Mouse (Mus musculus): ENCODE measurements around the gene F2.
A peak's percentile ranks its signal among the peaks of the same experiment; 100 is the strongest.

The F2 gene

DNA sequence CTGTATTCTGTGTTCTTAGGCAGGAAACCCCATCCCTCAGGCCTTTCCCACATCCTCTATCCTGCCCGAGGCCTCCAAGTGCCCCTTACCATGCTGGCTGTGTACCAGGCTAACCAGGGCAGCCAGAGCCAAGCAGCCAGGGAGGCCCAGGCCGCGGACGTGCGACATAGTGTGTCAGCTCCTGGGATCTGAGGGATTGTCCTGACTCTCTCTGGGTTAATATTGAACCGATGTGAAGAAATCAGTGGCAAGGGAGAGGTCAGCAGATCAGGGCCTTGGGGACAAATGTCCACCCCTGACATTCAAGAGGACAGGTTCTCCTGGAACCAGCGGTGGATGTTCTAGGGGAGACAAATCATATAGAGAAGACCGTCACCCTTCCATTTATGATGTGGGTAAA, at the start of gene F2:
F2 (minus strand) TSS at position 186 of the 400 bp plus-strand sequence.
- DNase-seq (ENCODE audit: low spot score): no peak

DNA sequence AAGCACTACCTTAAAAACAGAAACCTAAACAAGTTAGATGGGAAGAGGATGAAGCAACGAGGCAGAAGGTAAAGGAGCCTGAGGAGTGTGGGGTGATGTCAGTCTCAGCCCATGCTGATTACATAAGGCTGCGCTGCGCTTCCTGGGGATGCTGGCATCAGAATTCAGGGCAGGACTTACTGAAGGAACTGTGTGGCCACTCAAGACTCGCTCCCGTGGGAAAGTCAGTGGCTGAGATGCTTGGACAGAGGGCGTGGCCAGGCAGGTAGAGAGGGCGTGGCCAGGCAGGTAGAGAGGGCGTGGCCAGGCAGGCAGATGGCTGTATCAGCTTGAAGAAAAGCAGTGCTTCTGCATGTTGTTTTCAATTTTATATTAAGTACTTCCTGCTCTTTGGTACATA, 47.7 kb upstream of the F2 start:
- DNase-seq (ENCODE audit: low spot score): no peak

DNA sequence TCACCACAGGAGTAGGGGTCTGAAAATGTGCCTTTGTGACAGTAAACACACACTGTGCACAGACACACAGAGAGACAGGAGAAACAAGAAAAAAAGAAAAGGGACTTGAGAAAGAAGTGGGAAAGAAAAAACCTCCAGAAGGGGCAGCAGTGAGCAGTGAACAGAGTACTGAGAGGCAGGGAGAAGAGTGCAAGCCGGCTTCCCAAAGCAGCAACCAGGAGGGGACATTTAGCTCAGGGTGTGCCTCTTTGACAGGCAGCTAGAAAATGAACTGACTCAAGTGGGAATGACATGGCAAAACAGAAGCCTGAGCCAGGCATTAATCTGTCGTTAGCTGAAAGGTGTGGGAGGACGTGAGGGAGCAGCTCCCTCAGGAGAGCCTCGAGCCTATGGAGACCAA, 46.6 kb upstream of the F2 start:
- DNase-seq (ENCODE audit: low spot score): no peak

DNA sequence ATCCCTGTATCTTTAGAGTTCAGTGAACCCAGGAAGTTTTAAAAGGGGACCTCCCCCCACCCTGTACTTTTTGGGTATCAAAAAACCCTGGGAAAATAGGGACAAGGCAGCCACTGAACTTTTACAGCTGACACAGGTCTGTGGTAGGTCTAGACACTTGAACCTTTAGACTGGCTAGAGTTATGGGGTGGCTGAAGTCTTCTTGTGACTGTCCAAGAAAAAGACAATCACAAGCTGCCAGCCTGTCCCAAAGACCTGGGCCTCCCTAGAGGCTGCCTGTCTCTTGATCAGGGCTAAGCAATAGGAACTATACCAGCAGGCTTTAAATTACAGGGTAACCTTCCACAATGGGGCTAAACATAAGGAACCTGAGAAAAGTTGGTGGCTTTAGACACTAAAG, 40.7 kb upstream of the F2 start:
- DNase-seq (ENCODE audit: low spot score): no peak

DNA sequence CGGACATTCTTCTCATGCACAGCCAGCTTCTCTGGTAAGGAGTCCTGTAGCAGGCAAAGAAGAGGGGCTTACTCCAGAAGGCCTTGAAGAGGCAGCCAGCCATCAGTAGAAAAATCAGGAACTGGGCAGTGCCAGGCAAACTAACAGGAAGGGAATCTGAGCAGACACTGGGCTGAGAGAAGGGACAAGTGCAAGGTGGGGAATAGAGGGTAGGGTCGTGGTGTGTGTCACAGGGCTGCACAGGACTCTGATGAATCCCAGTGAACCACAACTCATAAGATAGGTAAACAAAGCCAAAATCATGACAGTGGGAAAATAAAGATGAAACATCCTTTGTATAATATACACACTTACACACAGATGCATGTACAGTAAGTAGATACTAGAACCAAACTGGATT, 40.2 kb upstream of the F2 start:
- no peak for DNase-seq (ENCODE audit: low spot score)

DNA sequence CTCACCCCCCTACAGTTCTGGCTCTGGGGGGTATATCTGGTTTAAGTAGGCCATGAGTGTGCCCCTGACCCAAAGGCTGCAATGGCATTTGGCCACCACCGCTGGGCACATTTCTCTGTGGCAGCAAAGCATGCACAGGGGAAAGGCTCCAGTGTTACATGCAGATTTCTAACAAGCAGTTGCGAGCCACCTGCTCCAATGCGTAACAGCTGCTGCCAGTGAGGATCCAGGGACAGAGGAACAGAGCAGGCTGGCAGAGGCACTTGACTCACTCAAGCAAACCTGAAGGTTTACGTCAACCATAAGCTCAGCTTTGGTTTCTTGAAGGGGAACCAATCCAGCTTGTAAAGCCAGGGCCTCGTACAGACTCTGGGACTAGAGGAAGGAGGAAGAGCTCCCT, 38.7 kb upstream of the F2 start:
- no peak for DNase-seq (ENCODE audit: low spot score)

DNA sequence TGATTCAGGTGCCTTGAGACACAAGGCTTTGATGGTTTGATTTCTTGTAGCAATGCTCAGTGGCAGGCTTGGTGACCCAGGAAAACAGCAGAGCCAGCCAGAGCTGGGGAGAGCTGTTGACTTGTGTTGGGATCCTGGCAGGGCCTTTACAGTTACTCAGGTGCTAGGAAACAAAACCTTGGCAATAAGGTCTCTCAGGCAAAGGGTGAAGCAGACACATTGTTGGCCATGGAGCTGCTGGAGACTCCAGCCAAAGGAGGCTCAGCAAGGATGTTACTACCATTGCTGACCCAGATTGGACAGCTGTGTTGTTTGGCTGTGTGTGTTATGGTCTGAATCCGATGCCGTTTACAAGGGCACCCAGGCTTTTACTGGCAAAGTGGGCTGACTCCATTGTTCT, 37.4 kb upstream of the F2 start:
- no peak for DNase-seq (ENCODE audit: low spot score)

DNA sequence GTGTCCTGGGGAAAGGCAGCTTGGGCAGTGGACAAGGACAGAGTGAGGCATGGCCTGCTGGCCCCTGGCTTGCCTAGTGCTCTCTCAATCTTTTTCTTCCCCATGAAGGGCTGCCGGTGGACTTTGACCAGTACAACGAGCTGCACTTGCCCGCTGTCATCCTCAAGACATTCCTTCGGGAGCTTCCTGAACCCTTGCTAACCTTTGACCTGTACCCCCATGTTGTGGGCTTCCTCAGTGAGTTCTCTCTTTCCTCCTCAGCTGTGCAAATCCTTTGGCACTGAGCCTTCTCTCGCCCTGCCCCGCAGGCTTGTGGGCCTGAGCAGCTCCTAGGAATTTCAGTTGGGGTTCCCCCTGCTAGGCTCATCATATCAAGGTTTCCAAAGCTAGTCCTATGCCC, 33.8 kb upstream of the F2 start:
- no peak for DNase-seq (ENCODE audit: low spot score)

DNA sequence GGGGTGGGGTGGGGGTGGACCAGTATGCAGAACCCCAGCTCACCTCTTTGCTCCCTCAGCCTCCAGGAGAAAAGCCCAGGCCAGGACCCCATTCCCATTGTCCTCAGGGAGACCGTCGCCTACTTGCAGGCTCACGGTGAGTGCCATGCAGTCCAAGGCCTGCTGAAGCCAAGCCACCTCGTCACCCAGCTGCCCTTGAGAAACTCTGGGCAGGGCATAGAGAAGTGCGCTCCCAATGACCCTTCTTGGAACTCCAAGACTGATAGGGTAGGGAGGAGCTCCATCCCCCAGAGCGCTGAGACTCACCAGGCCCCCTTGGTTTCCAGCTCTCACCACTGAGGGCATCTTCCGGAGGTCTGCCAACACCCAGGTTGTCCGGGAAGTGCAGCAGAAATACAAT, 33.1 kb upstream of the F2 start:
- DNase-seq (ENCODE audit: low spot score): no peak

DNA sequence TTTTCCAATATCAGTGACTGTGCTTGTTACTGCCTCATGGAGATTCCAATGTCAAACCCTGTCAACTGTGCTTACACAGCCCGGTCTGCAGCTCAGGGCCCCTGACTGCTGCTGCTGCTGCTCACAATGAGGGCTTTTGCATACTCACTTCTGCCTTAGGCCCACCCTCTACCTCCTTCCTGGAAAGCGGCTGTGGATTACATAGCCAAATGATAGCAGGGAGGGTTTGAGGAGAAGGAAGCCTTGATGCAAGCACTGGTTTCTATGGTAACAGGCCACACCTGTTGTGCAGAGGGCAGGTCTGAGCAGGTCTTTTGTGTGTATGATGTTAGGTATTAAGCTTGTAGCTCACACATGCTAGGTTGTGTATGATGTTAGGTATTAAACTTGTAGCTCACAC, 31.5 kb upstream of the F2 start:
- no peak for DNase-seq (ENCODE audit: low spot score)

DNA sequence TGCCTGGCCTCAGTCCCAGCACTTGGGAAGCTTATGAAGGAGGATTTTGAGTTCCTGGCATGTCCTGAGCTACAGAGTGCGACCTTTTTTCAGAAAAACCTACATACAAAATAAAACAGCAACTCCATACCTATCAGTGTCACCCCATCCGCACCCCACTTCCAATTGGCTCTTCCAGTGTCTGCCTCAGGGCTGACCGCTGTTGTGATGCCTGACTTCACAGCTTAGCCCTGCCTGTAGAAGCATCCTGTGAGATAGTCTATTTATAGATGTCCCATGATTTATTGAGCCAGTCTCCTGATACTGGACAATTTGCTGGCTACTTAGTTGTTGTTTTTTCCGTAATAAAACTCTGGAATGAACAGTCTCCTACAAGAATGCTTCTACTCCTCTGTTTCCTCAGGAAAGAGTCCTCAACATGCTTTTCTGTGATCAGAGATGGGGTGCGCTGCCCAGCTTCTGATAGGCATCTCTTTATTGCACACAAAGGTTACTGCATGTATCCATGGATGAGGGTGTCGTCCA, 30.2 kb upstream of the F2 start:
- DNase-seq (ENCODE audit: low spot score): no peak

DNA sequence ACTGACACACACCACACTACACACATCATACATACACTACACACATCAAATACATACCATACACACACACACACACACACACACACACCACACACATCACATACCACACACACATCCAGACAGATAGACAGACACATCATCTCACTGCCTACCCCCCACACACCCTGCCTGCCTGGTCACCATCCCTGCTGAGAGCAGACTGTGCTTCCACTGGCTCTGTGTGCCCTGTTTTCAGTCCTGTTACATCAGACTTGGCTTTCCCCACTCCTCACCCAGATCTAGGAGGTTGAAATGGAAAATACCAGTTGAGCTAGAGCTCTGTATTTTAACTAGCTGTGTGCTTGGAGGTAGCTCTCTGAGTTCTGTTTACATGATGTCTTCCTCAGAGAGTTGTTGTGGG, 28.6 kb upstream of the F2 start:
- no peak for DNase-seq (ENCODE audit: low spot score)

DNA sequence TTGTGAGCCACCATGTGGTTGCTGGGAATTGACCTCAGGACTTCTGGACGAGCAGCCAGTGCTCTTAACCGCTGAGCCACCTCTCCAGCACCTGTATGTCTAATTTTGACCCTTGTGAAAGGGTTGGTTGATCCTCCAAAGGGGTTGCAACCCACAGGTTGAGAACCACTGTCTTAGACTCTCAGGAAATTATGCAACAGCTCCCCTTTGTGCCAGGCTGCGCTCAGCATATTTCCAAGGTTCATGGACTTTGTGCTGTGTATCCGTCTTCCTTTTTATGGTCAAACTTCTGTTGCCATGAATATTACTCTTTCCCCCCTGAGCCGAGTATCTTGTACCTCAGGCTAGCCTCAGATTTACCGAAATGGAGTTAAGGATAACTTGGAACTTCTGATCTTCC, 24.8 kb upstream of the F2 start:
- DNase-seq (ENCODE audit: low spot score): no peak

DNA sequence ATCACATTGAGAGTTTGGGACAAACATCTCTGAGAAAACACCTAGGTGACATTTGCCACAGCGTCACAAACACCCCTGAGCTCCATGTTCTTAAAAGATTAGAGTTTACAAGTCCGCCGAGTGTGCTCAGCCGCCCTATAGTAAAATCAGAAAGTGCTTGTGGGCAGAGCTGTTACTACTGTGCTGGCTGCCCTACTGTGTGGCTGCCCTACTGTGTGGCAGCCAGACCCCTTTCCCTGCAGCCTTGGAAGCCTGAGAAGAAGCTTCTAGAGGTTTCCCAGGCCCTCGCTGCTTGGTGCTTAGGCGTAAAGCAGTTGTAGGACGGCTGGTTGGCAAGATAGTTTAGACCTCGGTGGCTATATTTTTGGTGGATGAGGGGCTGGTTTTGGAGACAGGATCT, 23.4 kb upstream of the F2 start:
- no peak for DNase-seq (ENCODE audit: low spot score)

DNA sequence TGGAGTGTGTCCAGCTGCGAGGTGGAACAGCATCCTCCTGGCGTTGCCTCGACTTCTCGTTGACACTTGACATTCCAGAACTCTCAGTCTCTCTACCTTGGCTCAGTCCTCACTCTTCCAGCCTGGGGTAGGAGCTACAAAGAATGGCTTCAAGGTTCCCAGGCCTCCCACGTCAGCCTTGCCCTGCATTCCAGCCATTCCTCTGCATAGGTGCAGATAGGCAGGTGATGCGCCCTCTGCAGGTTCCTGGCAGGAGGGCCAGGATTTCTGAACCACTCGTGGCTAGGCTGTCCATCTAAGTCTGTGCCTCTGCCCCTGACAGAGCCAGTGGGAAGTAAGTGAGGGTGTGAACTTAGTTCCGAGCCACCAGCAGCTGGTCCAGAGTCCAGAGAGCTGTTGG, 20.6 kb upstream of the F2 start:
- DNase-seq (ENCODE audit: low spot score): no peak

DNA sequence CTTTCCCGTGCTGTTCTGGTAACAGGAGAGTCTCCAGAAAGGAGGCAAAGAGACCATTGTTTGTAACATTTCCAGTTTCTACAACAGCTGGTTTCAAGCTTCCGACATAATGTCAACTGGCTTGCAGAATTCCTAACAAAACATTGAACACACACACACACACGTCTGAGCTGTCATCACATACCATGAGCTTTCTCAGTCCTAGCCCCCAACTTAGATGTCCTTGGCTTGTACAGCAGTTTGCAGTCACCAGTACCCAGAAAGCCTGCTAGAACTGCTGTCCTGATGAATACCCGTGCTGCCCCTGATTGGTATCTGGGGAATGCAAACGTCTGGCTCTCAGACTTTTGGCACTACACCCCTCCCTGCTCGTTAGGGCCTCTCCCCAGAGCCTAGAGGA, 19.6 kb upstream of the F2 start:
- no peak for DNase-seq (ENCODE audit: low spot score)

DNA sequence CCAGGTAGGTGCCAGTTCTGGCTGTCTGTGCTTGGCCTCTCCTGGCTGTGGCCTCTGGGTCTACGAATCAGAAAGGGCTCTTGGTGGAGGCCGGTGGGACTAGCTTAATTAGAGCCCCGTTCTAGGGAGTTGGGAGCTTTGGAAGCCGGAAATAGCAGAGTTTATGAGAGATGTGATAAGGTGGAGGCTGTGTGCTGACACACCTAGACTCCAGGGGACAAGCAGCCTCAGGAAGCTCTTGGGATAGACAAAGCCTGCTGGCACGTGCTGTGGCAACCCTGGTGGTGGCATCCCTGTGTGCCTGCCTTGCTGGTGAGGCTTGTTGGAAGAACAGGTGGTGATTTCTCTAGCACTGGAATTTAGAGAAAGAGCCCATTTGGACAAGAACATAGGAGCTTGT, 19.2 kb upstream of the F2 start:
- no peak for DNase-seq (ENCODE audit: low spot score)

DNA sequence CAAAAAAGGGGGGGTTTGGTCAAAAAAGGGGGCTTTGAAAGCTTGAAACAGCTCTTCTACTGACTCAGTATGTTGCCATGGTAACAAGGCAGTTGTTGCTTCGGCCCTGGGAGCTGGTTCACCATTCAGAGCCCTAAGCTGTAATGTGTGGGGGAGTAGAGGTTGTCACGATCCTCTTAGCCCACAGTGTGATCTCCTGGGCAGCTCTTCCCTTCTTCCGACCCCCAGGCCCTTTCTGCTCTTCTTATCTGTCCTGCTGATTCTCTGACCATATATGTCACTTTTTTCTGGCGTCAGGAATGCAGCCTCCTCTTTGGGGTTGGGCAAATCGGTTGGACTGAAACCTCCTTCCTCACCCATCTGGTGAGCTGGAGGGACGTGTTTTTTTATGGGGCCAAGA, 16.6 kb upstream of the F2 start:
- no peak for DNase-seq (ENCODE audit: low spot score)

DNA sequence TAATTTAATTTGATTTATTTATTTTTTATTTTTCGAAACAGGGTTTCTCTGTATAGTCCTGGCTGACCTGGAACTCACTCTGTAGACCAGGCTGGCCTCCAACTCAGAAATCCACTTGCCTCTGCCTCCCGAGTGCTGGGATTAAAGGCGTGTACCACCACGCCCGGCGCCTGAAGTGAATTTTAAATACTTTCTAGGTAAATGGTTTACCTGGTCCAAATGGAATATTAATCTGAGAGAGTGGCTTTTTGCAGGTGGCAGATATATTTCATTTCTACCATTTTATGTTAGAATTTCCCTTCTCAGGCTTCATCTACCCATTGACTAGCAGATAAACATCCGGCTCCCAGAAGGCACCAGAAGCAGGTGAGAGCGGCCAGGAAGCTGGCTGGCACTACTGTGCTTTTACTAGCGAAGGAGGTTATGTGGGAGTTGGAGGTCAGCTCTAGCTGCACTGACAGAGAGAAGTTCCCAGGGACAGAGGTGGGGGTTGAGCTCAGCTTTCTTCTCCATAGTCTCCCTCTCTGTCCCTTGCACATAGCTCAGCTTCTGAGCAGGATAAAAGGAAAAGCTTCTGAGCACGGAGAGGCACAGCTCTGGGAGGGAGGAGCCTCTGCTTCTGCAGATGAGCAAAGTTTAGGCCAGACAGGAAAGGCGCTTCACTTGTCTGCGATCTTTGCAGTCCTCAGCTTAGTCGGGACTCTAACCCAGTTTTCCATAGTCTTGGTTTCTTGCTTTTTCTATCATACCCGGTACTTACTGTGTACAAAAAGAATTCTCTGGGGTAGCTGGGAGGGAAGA, 15.4 kb upstream of the F2 start:
- DNase-seq (ENCODE audit: low spot score): peak; percentile 51

DNA sequence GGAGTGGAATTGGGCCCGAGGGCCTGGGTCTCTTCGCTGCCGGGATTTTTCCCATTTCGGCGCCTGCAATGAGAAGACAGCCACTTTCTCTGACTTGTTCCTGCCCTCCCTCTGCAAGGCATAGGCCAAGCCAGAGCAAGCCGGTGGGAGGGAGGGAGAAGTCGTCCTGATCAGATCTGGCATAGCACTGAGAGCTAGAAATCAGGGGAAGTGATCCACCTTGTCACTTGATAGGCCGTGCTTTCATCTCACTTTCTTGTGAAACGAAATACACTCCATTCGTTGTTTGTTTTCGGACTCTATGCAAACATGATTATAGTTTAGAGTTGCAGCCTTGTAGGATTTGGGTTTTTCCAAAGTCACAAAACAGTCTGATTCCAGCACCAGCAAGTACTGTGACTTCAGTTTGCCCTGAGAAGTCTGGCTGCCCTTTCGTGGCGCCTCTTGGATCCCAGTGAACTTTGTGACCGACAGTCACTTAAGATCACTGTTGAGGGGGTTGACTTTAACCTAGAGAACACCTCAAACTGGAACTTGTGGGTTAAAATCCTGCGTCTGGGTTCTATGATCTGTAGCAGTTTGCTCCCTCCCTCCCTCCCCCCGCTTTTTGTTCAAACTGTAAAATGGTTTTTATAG, 14.3 kb upstream of the F2 start:
- no peak for DNase-seq (ENCODE audit: low spot score)

DNA sequence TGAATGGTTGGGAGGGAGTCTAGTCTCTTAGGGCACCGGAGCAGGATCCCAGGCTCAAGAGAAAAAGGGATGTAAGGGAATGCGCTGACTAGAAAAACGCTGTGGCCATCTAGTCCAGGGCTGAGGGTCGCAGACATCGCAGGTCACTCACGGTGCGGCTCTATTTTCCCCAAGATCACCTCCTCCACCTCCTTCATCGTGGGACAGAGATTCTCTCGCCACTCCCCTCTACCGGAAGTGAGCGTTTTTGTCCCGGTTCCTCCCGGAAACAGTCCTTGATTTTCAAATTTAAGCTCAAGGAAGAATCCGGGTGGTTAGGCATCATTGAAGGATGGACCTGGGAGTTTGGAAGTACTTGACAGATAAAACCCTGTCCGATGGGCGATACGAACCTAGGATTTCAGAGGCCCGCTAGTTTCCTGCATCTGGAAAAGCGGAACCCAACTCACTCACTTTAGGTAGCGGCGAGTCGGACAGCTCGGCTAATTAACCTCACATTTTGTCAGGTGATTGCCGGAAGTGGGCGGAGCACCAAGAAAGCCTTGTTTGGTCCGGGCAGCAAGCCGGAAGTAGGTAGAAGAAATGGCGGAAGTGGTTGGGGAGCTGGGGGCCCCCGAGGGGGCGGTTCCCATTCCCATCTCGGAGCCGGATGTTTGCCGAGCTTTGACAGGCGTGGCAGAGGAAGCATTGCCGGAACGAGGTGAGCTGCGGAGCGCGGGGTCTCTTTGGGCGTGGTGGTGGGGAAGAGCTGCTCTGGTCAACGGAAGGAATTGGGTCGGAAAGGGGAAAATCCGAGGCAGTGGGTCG, 13.5 kb upstream of the F2 start, which contains the start of the genes Zfp408 and Arhgap1:
Zfp408 (minus strand) TSS at position 239 of the 807 bp plus-strand sequence.
Arhgap1 (plus strand) TSS at position 308 of the 807 bp plus-strand sequence.
- peak; percentile 97 for DNase-seq (ENCODE audit: low spot score)

DNA sequence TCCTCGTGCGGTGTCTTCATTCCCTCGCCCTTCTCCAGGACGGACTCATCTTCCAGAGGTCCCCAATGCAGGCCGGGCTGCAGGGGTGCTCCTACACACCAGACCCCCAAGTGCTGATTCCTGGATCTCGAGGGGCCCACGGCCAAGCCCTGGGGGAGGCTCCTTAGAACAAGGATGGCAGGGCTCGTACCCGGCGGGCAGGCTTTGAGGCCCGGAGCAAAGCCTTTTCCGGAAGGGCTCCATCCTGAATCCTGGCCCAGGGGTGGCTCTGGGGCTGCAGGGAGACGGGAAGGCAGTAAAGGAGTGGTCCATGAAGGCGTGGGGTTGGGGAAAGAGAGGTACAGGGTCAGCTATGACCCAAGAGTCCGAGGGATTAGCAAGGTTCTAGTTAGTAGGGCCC, 12.9 kb upstream of the F2 start:
- DNase-seq (ENCODE audit: low spot score): no peak

DNA sequence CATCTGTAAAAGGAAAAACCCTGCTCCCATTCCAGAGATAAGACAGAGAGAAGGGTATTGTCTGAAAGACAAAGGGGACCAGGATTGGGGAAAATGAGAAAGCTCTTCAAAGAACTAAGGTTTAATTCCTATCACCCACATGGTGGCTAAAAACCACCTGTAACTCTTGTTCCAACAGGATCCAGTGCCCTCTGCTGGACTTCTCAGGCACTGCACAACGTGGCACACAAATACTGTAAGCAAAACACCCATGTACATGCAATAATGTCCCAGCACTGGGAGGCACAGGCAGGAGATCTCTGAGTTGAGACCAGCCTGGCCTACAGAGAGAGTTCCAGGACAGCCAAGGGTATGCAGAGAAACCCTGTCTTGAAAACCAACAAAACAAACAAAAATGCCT, 10.5 kb upstream of the F2 start:
- DNase-seq (ENCODE audit: low spot score): peak; percentile 63

All from T-cell, adult 2 months (primary cell).